Mouse (Mus musculus): Measurements from ENCODE around the gene Adamtsl5. TPM values are rescaled to one million over a fixed set of nuclear protein-coding genes. Genes with fewer than 3 reads are reported as not detected.
A peak's percentile ranks its signal among the peaks of the same experiment; 100 is the strongest.

Gene Adamtsl5
- polyA plus RNA-seq, 1 experiment from 2014 or later: 0.26 TPM

- peak overlapping the region; percentile 38 for H3K4me3 ChIP-seq (replicated peaks; ENCODE audit: low read depth, low read length)
- peaks cover 18% of the 10 kb centered on the region for H3K4me1 ChIP-seq (ENCODE audit: control insufficient read depth, insufficient read depth, low read length)
- DNase-seq: no peak
- WGBS: 4% methylated on average over 28 of the region's 28 CpGs
- no peak for ATAC-seq (ENCODE audit: low FRiP score, low TSS enrichment)
- no peaks in the 10 kb centered on the region for H3K9me3 ChIP-seq (ENCODE audit: control insufficient read depth, low read length)
- H3K9ac ChIP-seq (replicated peaks; ENCODE audit: low read length): peak overlapping the region; percentile 54
- H3K36me3 ChIP-seq (ENCODE audit: control insufficient read depth, insufficient read depth, low read length): peaks cover 12% of the 10 kb centered on the region
- no peak overlapping the region for H3K27ac ChIP-seq (replicated peaks; ENCODE audit: low read depth, low read length)
- H3K27me3 ChIP-seq (ENCODE audit: control insufficient read depth, insufficient read depth, low read length): no peaks in the 10 kb centered on the region
- peak overlapping the region; percentile 81 for H3K4me2 ChIP-seq (ENCODE audit: low read length)
Measured at GRCm38 (mm10) chr10:80322811-80323211, 25.4 kb downstream of the Adamtsl5 start.

- Histone ChIP-seq H3K27ac (replicated peaks; ENCODE audit: low read depth, low read length) (no peak overlapping the region), H3K27me3 (ENCODE audit: control insufficient read depth, insufficient read depth, low read length) (no peaks in the 10 kb centered on the region), H3K9ac (replicated peaks; ENCODE audit: low read length) (no peak overlapping the region), H3K4me1 (ENCODE audit: control insufficient read depth, insufficient read depth, low read length) (peaks cover 18% of the 10 kb centered on the region), H3K4me3 (replicated peaks; ENCODE audit: low read depth, low read length) (no peak overlapping the region), H3K36me3 (ENCODE audit: control insufficient read depth, insufficient read depth, low read length) (peaks cover 21% of the 10 kb centered on the region), H3K9me3 (ENCODE audit: control insufficient read depth, low read length) (no peaks in the 10 kb centered on the region), H3K4me2 (ENCODE audit: low read length) (no peak overlapping the region)
- DNase-seq (no peak), ATAC-seq (ENCODE audit: low FRiP score, low TSS enrichment) (no peak)
- WGBS: 94% methylated on average over 21 of the region's 21 CpGs
Measured at GRCm38 (mm10) chr10:80321670-80322581, 26.3 kb downstream of the Adamtsl5 start.

GRCm38 (mm10) chr10:80321014-80321669 is 27.1 kb downstream of the Adamtsl5 start:
- no peaks in the 10 kb centered on the region for H3K27me3 ChIP-seq (ENCODE audit: control insufficient read depth, insufficient read depth, low read length)
- no peak overlapping the region for H3K9ac ChIP-seq (replicated peaks; ENCODE audit: low read length)
- no peak overlapping the region for H3K27ac ChIP-seq (replicated peaks; ENCODE audit: low read depth, low read length)
- peaks cover 18% of the 10 kb centered on the region for H3K4me1 ChIP-seq (ENCODE audit: control insufficient read depth, insufficient read depth, low read length)
- no peak overlapping the region for H3K4me2 ChIP-seq (ENCODE audit: low read length)
- H3K4me3 ChIP-seq (replicated peaks; ENCODE audit: low read depth, low read length): no peak overlapping the region
- peaks cover 29% of the 10 kb centered on the region for H3K36me3 ChIP-seq (ENCODE audit: control insufficient read depth, insufficient read depth, low read length)
- 81% methylated on average over 6 of the region's 6 CpGs for WGBS
- ATAC-seq (ENCODE audit: low FRiP score, low TSS enrichment): no peak
- DNase-seq: no peak
- H3K9me3 ChIP-seq (ENCODE audit: control insufficient read depth, low read length): no peaks in the 10 kb centered on the region

- under 1% methylated on average over 34 of the region's 34 CpGs for WGBS
- Histone ChIP-seq H3K9ac (replicated peaks; ENCODE audit: low read length) (peak within 1 kb of the TSS; percentile 58), H3K27ac (replicated peaks; ENCODE audit: low read depth, low read length) (peak within 1 kb of the TSS; percentile 70), H3K4me2 (ENCODE audit: low read length) (peak within 1 kb of the TSS; percentile 97), H3K4me3 (replicated peaks; ENCODE audit: low read depth, low read length) (peak within 1 kb of the TSS; percentile 69), H3K9me3 (ENCODE audit: control insufficient read depth, low read length) (no peaks in the 10 kb centered on the region), H3K27me3 (ENCODE audit: control insufficient read depth, insufficient read depth, low read length) (no peaks in the 10 kb centered on the region), H3K36me3 (ENCODE audit: control insufficient read depth, insufficient read depth, low read length) (peaks cover 37% of the 10 kb centered on the region), H3K4me1 (ENCODE audit: control insufficient read depth, insufficient read depth, low read length) (peaks cover 18% of the 10 kb centered on the region)
- ATAC-seq (ENCODE audit: low FRiP score, low TSS enrichment) (peak; percentile 46; the same call in 1 of the 2 replicates), DNase-seq (peak; percentile 96)
Measured at GRCm38 (mm10) chr10:80320340-80320760, 27.9 kb downstream of the Adamtsl5 start, which contains the start of gene 2310011J03Rik. Gene 2310011J03Rik, minus strand, starts transcription at chr10:80320537.

- Histone ChIP-seq H3K9ac (replicated peaks; ENCODE audit: low read length) (no peak overlapping the region), H3K27me3 (ENCODE audit: control insufficient read depth, insufficient read depth, low read length) (no peaks in the 10 kb centered on the region), H3K4me1 (ENCODE audit: control insufficient read depth, insufficient read depth, low read length) (peaks cover 8% of the 10 kb centered on the region), H3K27ac (replicated peaks; ENCODE audit: low read depth, low read length) (no peak overlapping the region), H3K4me2 (ENCODE audit: low read length) (no peak overlapping the region), H3K9me3 (ENCODE audit: control insufficient read depth, low read length) (no peaks in the 10 kb centered on the region), H3K4me3 (replicated peaks; ENCODE audit: low read depth, low read length) (no peak overlapping the region), H3K36me3 (ENCODE audit: control insufficient read depth, insufficient read depth, low read length) (peaks cover 70% of the 10 kb centered on the region)
- no peak for DNase-seq
- WGBS: 43% methylated on average over 10 of the region's 10 CpGs
- no peak for ATAC-seq (ENCODE audit: low FRiP score, low TSS enrichment)
Measured at GRCm38 (mm10) chr10:80317011-80317410, 31.2 kb downstream of the Adamtsl5 start.

- Histone ChIP-seq H3K36me3 (ENCODE audit: control insufficient read depth, insufficient read depth, low read length) (peaks cover 77% of the 10 kb centered on the region), H3K4me1 (ENCODE audit: control insufficient read depth, insufficient read depth, low read length) (peaks cover 8% of the 10 kb centered on the region), H3K4me2 (ENCODE audit: low read length) (no peak overlapping the region), H3K27me3 (ENCODE audit: control insufficient read depth, insufficient read depth, low read length) (no peaks in the 10 kb centered on the region), H3K27ac (replicated peaks; ENCODE audit: low read depth, low read length) (no peak overlapping the region), H3K4me3 (replicated peaks; ENCODE audit: low read depth, low read length) (no peak overlapping the region), H3K9ac (replicated peaks; ENCODE audit: low read length) (no peak overlapping the region), H3K9me3 (ENCODE audit: control insufficient read depth, low read length) (no peaks in the 10 kb centered on the region)
- ATAC-seq (ENCODE audit: low FRiP score, low TSS enrichment) (no peak), DNase-seq (no peak)
- WGBS: 37% methylated on average over 11 of the region's 11 CpGs
Measured at GRCm38 (mm10) chr10:80316359-80316781, 31.8 kb downstream of the Adamtsl5 start.

- Histone ChIP-seq H3K4me2 (ENCODE audit: low read length) (no peak overlapping the region), H3K9me3 (ENCODE audit: control insufficient read depth, low read length) (no peaks in the 10 kb centered on the region), H3K27me3 (ENCODE audit: control insufficient read depth, insufficient read depth, low read length) (no peaks in the 10 kb centered on the region), H3K4me1 (ENCODE audit: control insufficient read depth, insufficient read depth, low read length) (peaks cover 8% of the 10 kb centered on the region), H3K9ac (replicated peaks; ENCODE audit: low read length) (no peak overlapping the region), H3K27ac (replicated peaks; ENCODE audit: low read depth, low read length) (no peak overlapping the region), H3K36me3 (ENCODE audit: control insufficient read depth, insufficient read depth, low read length) (peaks cover 87% of the 10 kb centered on the region), H3K4me3 (replicated peaks; ENCODE audit: low read depth, low read length) (no peak overlapping the region)
- ATAC-seq (ENCODE audit: low FRiP score, low TSS enrichment): no peak
- 57% methylated on average over 27 of the region's 27 CpGs for WGBS
- DNase-seq: no peak
Measured at GRCm38 (mm10) chr10:80315315-80315714, 32.9 kb downstream of the Adamtsl5 start.

GRCm38 (mm10) chr10:80314494-80315001 is 33.7 kb downstream of the Adamtsl5 start:
- WGBS: 64% methylated on average over 16 of the region's 16 CpGs

More at GRCm38 (mm10) chr10:80314494-80315001, 33.7 kb downstream of the Adamtsl5 start:
- H3K27ac ChIP-seq (replicated peaks; ENCODE audit: low read depth, low read length): no peak overlapping the region
- no peaks in the 10 kb centered on the region for H3K9me3 ChIP-seq (ENCODE audit: control insufficient read depth, low read length)
- H3K9ac ChIP-seq (replicated peaks; ENCODE audit: low read length): no peak overlapping the region; the same call in 1 of the 2 replicates
- peaks cover 3% of the 10 kb centered on the region for H3K4me1 ChIP-seq (ENCODE audit: control insufficient read depth, insufficient read depth, low read length)
- no peak overlapping the region for H3K4me3 ChIP-seq (replicated peaks; ENCODE audit: low read depth, low read length)
- no peak for DNase-seq
- no peaks in the 10 kb centered on the region for H3K27me3 ChIP-seq (ENCODE audit: control insufficient read depth, insufficient read depth, low read length)
- H3K36me3 ChIP-seq (ENCODE audit: control insufficient read depth, insufficient read depth, low read length): peaks cover 94% of the 10 kb centered on the region
- no peak overlapping the region for H3K4me2 ChIP-seq (ENCODE audit: low read length)
- ATAC-seq (ENCODE audit: low FRiP score, low TSS enrichment): no peak
